Mouse (Mus musculus) intestine, postnatal 0 days (tissue): ENCODE data around the gene Gpc6. TPM values are rescaled to one million over a fixed set of nuclear protein-coding genes. Genes with fewer than 3 reads are reported as not detected.
"Not testable (repeated sequence)": the region's sequence is repeated elsewhere in the genome, so short reads cannot be mapped to it uniquely, and the experiment has no call there.

Experiments used
- ATAC-seq: fragments of 200-750 bp; cut with Nextera tagmentation; 2 replicates; pipeline ENCODE4 v1.8.0; 2017; ENCODE audit warnings: mild to moderate bottlenecking, moderate TSS enrichment, moderate library complexity
- H3K27ac ChIP-seq: fragments of 300-500 bp; sonication (generic); 2 replicates; pipeline ENCODE4 v1.5.1; 2014; ENCODE audit warnings: mild to moderate bottlenecking, low read depth, low read length, moderate library complexity
- H3K27me3 ChIP-seq: fragments of 300-500 bp; sonication (generic); replicated peaks from 2 replicates; pipeline ENCODE4 v1.6.1; 2014; ENCODE audit warnings: low read length, mixed read lengths; ENCODE audit not compliant: control insufficient read depth, insufficient read depth
- H3K36me3 ChIP-seq: fragments of 300-500 bp; sonication (generic); 2 replicates; pipeline ENCODE4 v1.6.1; 2014; ENCODE audit warnings: mild to moderate bottlenecking, moderate library complexity; ENCODE audit not compliant: control insufficient read depth, insufficient read depth
- H3K4me1 ChIP-seq: fragments of 300-500 bp; sonication (generic); replicated peaks from 2 replicates; pipeline ENCODE4 v1.6.1; 2014; ENCODE audit warnings: antibody characterized with exemption, low read length, mixed read lengths; ENCODE audit not compliant: control insufficient read depth, insufficient read depth
- H3K4me2 ChIP-seq: fragments of 300-500 bp; sonication (generic); replicated peaks from 2 replicates; pipeline ENCODE4 v1.6.1; 2014; ENCODE audit warnings: low read depth, mild to moderate bottlenecking, moderate library complexity
- H3K4me3 ChIP-seq: fragments of 300-500 bp; sonication (generic); 2 replicates; pipeline ENCODE4 v1.5.1; 2014; ENCODE audit warnings: low read depth, low read length
- H3K9ac ChIP-seq: fragments of 300-500 bp; sonication (generic); 2 replicates; pipeline ENCODE4 v1.6.1; 2014; ENCODE audit warnings: mild to moderate bottlenecking, low read depth, low read length
- H3K9me3 ChIP-seq: fragments of 300-500 bp; sonication (generic); 2 replicates; pipeline ENCODE4 v1.6.1; 2016; ENCODE audit warnings: mixed run types; ENCODE audit not compliant: control insufficient read depth
- CTCF ChIP-seq: sonication (generic); IDR thresholded peaks from 2 replicates; pipeline ENCODE4 v1.5.1; 2016; ENCODE audit warnings: low read depth, mild to moderate bottlenecking, control low read depth, antibody characterized with exemption, moderate library complexity
- WGBS: fragments of 180-500 bp; shearing (Covaris S2); extraction: QIAGEN DNeasy Blood & Tissue Kit; methylation state at CpG from one replicate; pipeline ENCODE4 v1.1.7; 2014; 5-methylcytosine and 5-hydroxymethylcytosine counted together
- polyA plus RNA-seq: library from polyadenylated mRNA; unstranded; fragments of >200 nt; fragmentation: Nextera tagmentation; extraction: Ambion mirVana; gene quantifications from 2 replicates; pipeline ENCODE4 v1.2.1, GENCODE M21; 2015

Gpc6 gene
- polyA plus RNA-seq, 1 experiment from 2014 or later, result 6.6 TPM

GRCm38 (mm10) chr14:117435739-117436138, 510.6 kb downstream of the Gpc6 start:
- no peak for ATAC-seq
- no peak for TF ChIP-seq CTCF
- 94% methylated on average over 13 of the region's 13 CpGs for WGBS
- H3K4me1 ChIP-seq, result no peaks in the 10 kb centered on the region
- H3K4me3 ChIP-seq, result no peak overlapping the region
- H3K9ac ChIP-seq, result no peak overlapping the region
- H3K27me3 ChIP-seq, result no peaks in the 10 kb centered on the region
- H3K27ac ChIP-seq, result no peak overlapping the region
- no peak overlapping the region for H3K4me2 ChIP-seq
- no peaks in the 10 kb centered on the region for H3K36me3 ChIP-seq
- H3K9me3 ChIP-seq, result no peaks in the 10 kb centered on the region

GRCm38 (mm10) chr14:117446675-117447231, 521.6 kb downstream of the Gpc6 start:
- not testable (repeated sequence) for H3K4me1 ChIP-seq, H3K4me2 ChIP-seq, H3K36me3 ChIP-seq, H3K27me3 ChIP-seq, H3K27ac ChIP-seq, H3K9me3 ChIP-seq, H3K4me3 ChIP-seq, H3K9ac ChIP-seq, ATAC-seq
- 96% methylated on average over 2 of the region's 2 CpGs for WGBS

- Histone ChIP-seq H3K27me3 (no peaks in the 10 kb centered on the region), H3K27ac (no peak overlapping the region), H3K36me3 (no peaks in the 10 kb centered on the region), H3K4me2 (no peak overlapping the region), H3K9me3 (no peaks in the 10 kb centered on the region), H3K4me3 (no peak overlapping the region), H3K4me1 (no peaks in the 10 kb centered on the region), H3K9ac (no peak overlapping the region)
- WGBS, result 74% methylated on average over 3 of the region's 3 CpGs
- ATAC-seq, result no peak
- no peak for TF ChIP-seq CTCF
Observed at GRCm38 (mm10) chr14:117451391-117451991, 526.4 kb downstream of the Gpc6 start.

- no peak for TF ChIP-seq CTCF
- no peak overlapping the region for H3K4me2 ChIP-seq
Observed at GRCm38 (mm10) chr14:117452150-117452549, 527.0 kb downstream of the Gpc6 start.

GRCm38 (mm10) chr14:117473378-117473777, 548.3 kb downstream of the Gpc6 start:
- Histone ChIP-seq H3K27me3 (no peaks in the 10 kb centered on the region), H3K27ac (no peak overlapping the region), H3K9me3 (no peaks in the 10 kb centered on the region), H3K9ac (no peak overlapping the region), H3K4me2 (no peak overlapping the region), H3K4me3 (no peak overlapping the region), H3K4me1 (no peaks in the 10 kb centered on the region), H3K36me3 (no peaks in the 10 kb centered on the region)
- WGBS, result 61% methylated on average over 2 of the region's 2 CpGs
- no peak for ATAC-seq
- no peak for TF ChIP-seq CTCF

More at GRCm38 (mm10) chr14:117452150-117452549, 527.0 kb downstream of the Gpc6 start:
- Histone ChIP-seq H3K4me1 (no peaks in the 10 kb centered on the region), H3K4me3 (no peak overlapping the region), H3K9ac (no peak overlapping the region), H3K27ac (no peak overlapping the region), H3K27me3 (no peaks in the 10 kb centered on the region), H3K9me3 (no peaks in the 10 kb centered on the region), H3K36me3 (no peaks in the 10 kb centered on the region)
- no peak for ATAC-seq
- WGBS, result 77% methylated on average over 7 of the region's 7 CpGs

- 39% methylated on average over 3 of the region's 3 CpGs for WGBS
- Histone ChIP-seq H3K9me3 (no peaks in the 10 kb centered on the region), H3K4me3 (no peak overlapping the region), H3K27me3 (no peaks in the 10 kb centered on the region), H3K4me2 (no peak overlapping the region), H3K27ac (no peak overlapping the region), H3K9ac (no peak overlapping the region), H3K36me3 (no peaks in the 10 kb centered on the region), H3K4me1 (no peaks in the 10 kb centered on the region)
- no peak for TF ChIP-seq CTCF
- no peak for ATAC-seq
Observed at GRCm38 (mm10) chr14:117478879-117479278, 553.8 kb downstream of the Gpc6 start.
